Mouse (Mus musculus): ENCODE data around the gene Lin28a. TPM values are rescaled to one million over a fixed set of nuclear protein-coding genes. Genes with fewer than 3 reads are reported as not detected.
A peak's percentile ranks its signal among the peaks of the same experiment; 100 is the strongest.

Lin28a gene
- polyA plus RNA-seq, 1 experiment from 2014 or later = 18.7 TPM

DNA sequence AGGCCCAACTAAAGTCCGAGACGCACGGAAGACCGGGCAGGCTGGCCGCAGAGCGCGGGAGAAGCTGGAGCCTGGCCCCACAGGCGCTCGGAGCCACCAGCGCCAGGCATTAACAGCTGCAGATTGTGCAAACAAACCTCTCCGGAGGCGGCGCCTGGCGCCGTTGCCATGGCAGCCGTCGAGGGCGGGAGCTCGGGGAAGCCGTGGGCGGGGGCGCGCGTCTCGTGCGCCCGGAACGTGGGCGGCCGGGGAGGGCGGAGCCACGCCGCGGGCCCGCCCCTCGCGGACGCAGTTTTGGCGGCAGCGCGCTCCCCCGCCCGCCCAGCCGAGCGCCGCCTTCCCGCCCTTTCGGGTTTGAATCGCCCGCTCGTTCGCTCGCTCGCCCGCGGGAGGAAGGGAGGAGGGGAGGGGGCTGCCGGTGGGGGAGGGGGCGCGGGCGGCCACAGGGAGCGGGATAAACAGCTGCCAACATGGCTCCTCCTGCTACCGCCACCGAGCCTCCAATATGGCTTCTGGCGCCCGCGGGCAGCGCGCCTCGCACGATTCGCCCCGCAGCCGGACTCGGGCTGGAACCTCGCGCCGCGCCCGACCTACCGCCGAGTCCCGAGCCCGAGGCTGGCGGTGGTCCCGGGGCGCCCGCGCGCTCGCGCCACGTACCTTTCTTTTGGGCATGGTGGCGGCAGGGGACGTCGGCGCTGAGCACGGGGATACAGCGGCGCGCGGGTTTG is 51.3 kb downstream of the Lin28a start:
- Histone ChIP-seq H3K4me3 (peak overlapping the region; percentile 89), H3K27me3 (replicated peaks; ENCODE audit: low read depth, poor library complexity, severe bottlenecking) (no peaks in the 10 kb centered on the region), H3K36me3 (replicated peaks) (peaks cover 69% of the 10 kb centered on the region), H3K27ac (replicated peaks) (peak overlapping the region; percentile 100), H3K4me1 (peaks cover 44% of the 10 kb centered on the region), H3K9me3 (no peaks in the 10 kb centered on the region)
- under 1% methylated on average over 100 of the region's 101 CpGs for whole genome bisulfite sequencing
- peak; percentile 97 for DNase-seq (ENCODE audit: low spot score)

DNA sequence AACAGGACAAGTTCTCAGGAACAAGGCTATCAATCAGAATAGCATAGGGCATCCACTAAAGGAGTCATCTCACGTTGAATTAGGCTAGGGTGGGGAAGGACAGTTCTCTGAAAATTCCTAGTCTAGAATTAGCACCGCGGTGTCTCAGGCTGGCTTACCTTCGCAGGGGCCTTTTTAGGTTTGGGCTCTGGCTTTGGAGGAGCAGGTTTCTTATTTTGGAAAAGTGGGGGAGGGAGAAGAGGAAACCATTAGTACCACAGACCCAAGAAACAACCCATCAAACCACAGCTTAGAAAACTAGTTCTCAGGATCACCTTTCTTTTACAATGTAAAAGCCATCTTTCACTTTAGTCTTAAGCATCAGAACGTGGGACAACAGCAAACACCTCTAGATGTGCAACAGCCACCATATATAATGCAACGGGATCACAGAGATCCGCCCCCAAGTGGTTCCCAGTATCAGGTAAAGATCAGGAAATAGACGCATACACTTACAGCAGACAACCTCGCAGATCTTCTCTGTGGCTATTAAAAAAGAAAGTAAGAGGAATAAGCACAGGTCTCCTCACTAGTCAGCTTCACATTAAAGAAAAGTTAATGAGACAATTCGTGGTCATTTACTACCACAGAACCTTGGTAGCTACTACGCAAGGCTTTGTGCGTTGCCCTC is 52.2 kb downstream of the Lin28a start:
- DNase-seq (ENCODE audit: low spot score) = no peak
- H3K36me3 ChIP-seq (replicated peaks) = peaks cover 63% of the 10 kb centered on the region
- WGBS = 54% methylated on average over 12 of the region's 12 CpGs

DNA sequence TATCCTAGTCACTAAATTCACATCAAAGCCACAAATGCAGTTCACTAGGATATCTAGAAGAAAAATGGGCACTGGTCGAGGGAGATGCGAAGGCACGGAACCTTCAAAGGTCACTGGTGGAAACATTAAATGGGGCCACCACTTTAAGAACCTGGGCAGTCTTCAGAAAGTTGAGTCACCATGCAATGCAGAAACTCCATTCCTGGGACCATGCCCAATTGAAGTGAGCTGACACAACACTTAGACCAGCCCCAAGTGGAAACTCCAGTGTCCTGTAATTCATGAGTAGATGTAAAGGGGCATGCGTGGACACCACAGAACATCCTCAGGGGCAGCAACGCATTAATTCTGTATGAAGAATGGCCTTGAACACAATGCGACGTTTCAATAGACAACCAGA is 56.1 kb downstream of the Lin28a start:
- no peak overlapping the region for H3K27ac ChIP-seq (replicated peaks)
- H3K4me3 ChIP-seq = no peak overlapping the region
- peaks cover 52% of the 10 kb centered on the region for H3K36me3 ChIP-seq (replicated peaks)
- H3K27me3 ChIP-seq (replicated peaks; ENCODE audit: low read depth, poor library complexity, severe bottlenecking) = no peaks in the 10 kb centered on the region
- WGBS = 91% methylated on average over 7 of the region's 7 CpGs
- peaks cover 12% of the 10 kb centered on the region for H3K4me1 ChIP-seq
- no peak for DNase-seq (ENCODE audit: low spot score)
- H3K9me3 ChIP-seq = no peaks in the 10 kb centered on the region

More for the DNA sequence above, 52.2 kb downstream of the Lin28a start:
- H3K27me3 ChIP-seq (replicated peaks; ENCODE audit: low read depth, poor library complexity, severe bottlenecking) = no peaks in the 10 kb centered on the region
- peaks cover 44% of the 10 kb centered on the region for H3K4me1 ChIP-seq
- H3K27ac ChIP-seq (replicated peaks) = peak overlapping the region; percentile 100
- H3K9me3 ChIP-seq = no peaks in the 10 kb centered on the region
- H3K4me3 ChIP-seq = peak overlapping the region; percentile 89

DNA sequence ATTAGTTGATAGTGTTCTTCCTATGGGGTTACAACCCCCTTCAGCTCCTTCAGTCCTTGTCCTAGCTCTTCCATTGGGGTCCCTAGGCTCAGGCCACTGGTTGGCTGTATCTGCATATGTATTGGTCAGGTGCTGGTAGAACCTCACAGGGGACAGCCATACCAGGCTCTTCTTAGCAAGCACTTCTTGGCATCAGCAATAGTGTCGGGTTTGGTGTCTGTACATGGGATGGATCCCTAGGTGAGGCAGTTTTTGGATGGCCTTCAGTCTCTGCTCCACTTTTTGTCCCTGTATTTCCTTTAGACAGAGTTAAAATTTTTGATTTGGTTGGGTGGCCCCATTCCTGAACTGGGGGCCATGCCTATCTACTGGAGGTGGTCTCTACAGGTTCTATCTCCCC is 59.8 kb downstream of the Lin28a start:
- Histone ChIP-seq H3K4me1 (no peaks in the 10 kb centered on the region), H3K4me3 (no peak overlapping the region), H3K27ac (replicated peaks) (no peak overlapping the region), H3K36me3 (replicated peaks) (peaks cover 27% of the 10 kb centered on the region), H3K27me3 (replicated peaks; ENCODE audit: low read depth, poor library complexity, severe bottlenecking) (no peaks in the 10 kb centered on the region), H3K9me3 (no peaks in the 10 kb centered on the region)
- no peak for DNase-seq (ENCODE audit: low spot score)
- WGBS = 76% methylated on average over 1 of the region's 1 CpGs

DNA sequence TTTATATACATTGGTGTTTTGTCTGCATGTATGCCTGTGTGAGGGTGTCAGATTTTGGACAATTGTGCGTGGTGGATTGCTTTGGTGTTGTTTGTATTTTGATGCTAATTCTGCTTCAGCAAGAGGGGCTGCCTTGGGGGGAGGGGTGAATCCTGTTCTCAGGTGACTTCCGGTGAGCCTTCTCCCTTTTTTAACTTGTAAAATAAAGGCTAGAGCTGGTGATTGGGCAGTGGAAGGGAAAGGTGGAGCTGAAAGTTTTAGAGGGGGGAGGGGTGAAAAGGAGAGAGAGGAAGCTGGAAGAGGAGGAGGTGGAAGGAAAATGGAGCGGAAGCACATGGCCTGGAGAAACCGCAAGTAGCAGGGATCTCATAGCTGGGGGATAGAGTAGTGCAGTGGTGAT is 62.3 kb downstream of the Lin28a start:
- Histone ChIP-seq H3K36me3 (replicated peaks) (peaks cover 7% of the 10 kb centered on the region; the same call in 1 of the 2 replicates), H3K27ac (replicated peaks) (no peak overlapping the region), H3K4me1 (no peaks in the 10 kb centered on the region), H3K4me3 (no peak overlapping the region), H3K27me3 (replicated peaks; ENCODE audit: low read depth, poor library complexity, severe bottlenecking) (no peaks in the 10 kb centered on the region), H3K9me3 (no peaks in the 10 kb centered on the region)
- WGBS = 88% methylated on average over 4 of the region's 4 CpGs
- DNase-seq (ENCODE audit: low spot score) = no peak

Other genes starting within 250 kb of the Lin28a start
- gene Rps6ka1, start 131.0 kb downstream of the Lin28a start, polyA plus RNA-seq (2016; fragmentation: Nextera tagmentation; extraction: Ambion mirVana) = 46.6 and 47.6 TPM in 2 replicates
- 2,976 and 3,167 TPM in 2 replicates for gene Hmgn2, start 50.2 kb downstream of the Lin28a start, polyA plus RNA-seq (2016; fragmentation: Nextera tagmentation; extraction: Ambion mirVana)
- 41.2 and 42.1 TPM in 2 replicates for gene Dhdds, start 17.9 kb downstream of the Lin28a start, polyA plus RNA-seq (2016; fragmentation: Nextera tagmentation; extraction: Ambion mirVana)
- not detected in 2 replicates for gene Zfp683, start 35.0 kb upstream of the Lin28a start, polyA plus RNA-seq (2016; fragmentation: Nextera tagmentation; extraction: Ambion mirVana)
- 4.1 and 7.1 TPM in 2 replicates for gene Crybg2, start 42.0 kb upstream of the Lin28a start, polyA plus RNA-seq (2016; fragmentation: Nextera tagmentation; extraction: Ambion mirVana)
- gene Cd52, start 76.2 kb upstream of the Lin28a start, polyA plus RNA-seq (2016; fragmentation: Nextera tagmentation; extraction: Ambion mirVana) = 3.5 and 4.5 TPM in 2 replicates
- 4.5 and 7.1 TPM in 2 replicates for gene Ubxn11, start 83.7 kb upstream of the Lin28a start, polyA plus RNA-seq (2016; fragmentation: Nextera tagmentation; extraction: Ambion mirVana)
- 300 and 316 TPM in 2 replicates for gene Sh3bgrl3, start 109.9 kb upstream of the Lin28a start, polyA plus RNA-seq (2016; fragmentation: Nextera tagmentation; extraction: Ambion mirVana)
- gene Cep85, start 168.3 kb upstream of the Lin28a start, polyA plus RNA-seq (2016; fragmentation: Nextera tagmentation; extraction: Ambion mirVana) = 32.3 and 33.2 TPM in 2 replicates
- gene Gm7534, start 184.2 kb upstream of the Lin28a start, polyA plus RNA-seq (2016; fragmentation: Nextera tagmentation; extraction: Ambion mirVana) = 0.06 and 0.07 TPM in 2 replicates
- not detected in 2 replicates for gene Catsper4, start 208.5 kb upstream of the Lin28a start, polyA plus RNA-seq (2016; fragmentation: Nextera tagmentation; extraction: Ambion mirVana)
- gene Cnksr1, start 219.6 kb upstream of the Lin28a start, polyA plus RNA-seq (2016; fragmentation: Nextera tagmentation; extraction: Ambion mirVana) = 2.6 and 3.4 TPM in 2 replicates
- gene E130218I03Rik, start 224.8 kb upstream of the Lin28a start, polyA plus RNA-seq (2016; fragmentation: Nextera tagmentation; extraction: Ambion mirVana) = 0.32 and 1.1 TPM in 2 replicates
- gene Zfp593, start 226.8 kb upstream of the Lin28a start, polyA plus RNA-seq (2016; fragmentation: Nextera tagmentation; extraction: Ambion mirVana) = 21.0 and 21.8 TPM in 2 replicates
- not detected in 2 replicates for gene Gm30191, start 228.1 kb upstream of the Lin28a start, polyA plus RNA-seq (2016; fragmentation: Nextera tagmentation; extraction: Ambion mirVana)
- 7.4 and 7.9 TPM in 2 replicates for gene Grrp1, start 235.3 kb upstream of the Lin28a start, polyA plus RNA-seq (2016; fragmentation: Nextera tagmentation; extraction: Ambion mirVana)

Data from embryonic facial prominence, embryonic 10.5 days (tissue).